Mouse (Mus musculus) intestine, embryonic 14.5 days (tissue): Measurements from ENCODE around the gene Chst1. TPM values are rescaled to one million over a fixed set of nuclear protein-coding genes. Genes with fewer than 3 reads are reported as not detected.

Experiments used
- ATAC-seq: fragments of 200-750 bp; cut with Nextera tagmentation; replicated peaks from 2 replicates; pipeline ENCODE4 v1.8.0; 2017; ENCODE audit warnings: low read depth, moderate number of reproducible peaks, moderate TSS enrichment, moderate library complexity; ENCODE audit not compliant: low FRiP score, low TSS enrichment
- DNase-seq: peaks from one replicate; pipeline ENCODE4 v3.0.0-alpha.2; 2018; ENCODE audit warnings: low spot score
- H3K27ac ChIP-seq: fragments of 300-500 bp; sonication (generic); 2 replicates; pipeline ENCODE4 v1.5.1; 2014; ENCODE audit warnings: low read depth, mild to moderate bottlenecking, control low read depth
- H3K27me3 ChIP-seq: fragments of 300-500 bp; sonication (generic); replicated peaks from 2 replicates; pipeline ENCODE4 v1.6.1; 2014; ENCODE audit warnings: low read length, control low read depth; ENCODE audit not compliant: control insufficient read depth, insufficient read depth
- H3K36me3 ChIP-seq: fragments of 300-500 bp; sonication (generic); 2 replicates; pipeline ENCODE4 v1.6.1; 2014; ENCODE audit warnings: low read length, control low read depth; ENCODE audit not compliant: control insufficient read depth, insufficient read depth
- H3K4me1 ChIP-seq: fragments of 300-500 bp; sonication (generic); replicated peaks from 2 replicates; pipeline ENCODE4 v1.6.1; 2014; ENCODE audit warnings: low read length, control low read depth, mixed read lengths; ENCODE audit not compliant: control insufficient read depth, insufficient read depth
- H3K4me2 ChIP-seq: fragments of 300-500 bp; sonication (generic); 2 replicates; pipeline ENCODE4 v1.6.1; 2014; ENCODE audit warnings: low read length
- H3K4me3 ChIP-seq: fragments of 300-500 bp; sonication (generic); 2 replicates; pipeline ENCODE4 v1.5.1; 2014; ENCODE audit warnings: low read depth, low read length, control low read depth, mixed read lengths
- H3K9ac ChIP-seq: fragments of 300-500 bp; sonication (generic); 2 replicates; pipeline ENCODE4 v1.6.1; 2014; ENCODE audit warnings: mild to moderate bottlenecking, low read length
- H3K9me3 ChIP-seq: fragments of 300-500 bp; sonication (generic); 2 replicates; pipeline ENCODE4 v1.6.1; 2016; ENCODE audit warnings: low read length, control low read depth; ENCODE audit not compliant: control insufficient read depth
- WGBS: fragments of 180-500 bp; shearing (Covaris S2); extraction: QIAGEN DNeasy Blood & Tissue Kit; methylation state at CpG from one replicate; pipeline ENCODE4 v1.1.7; 2014; 5-methylcytosine and 5-hydroxymethylcytosine counted together
- polyA plus RNA-seq: library from polyadenylated mRNA; unstranded; fragments of >200 nt; fragmentation: Nextera tagmentation; extraction: Ambion mirVana; gene quantifications from 2 replicates; pipeline ENCODE4 v1.2.1, GENCODE M21; 2014

Gene Chst1
- polyA plus RNA-seq, 1 experiment from 2014 or later, result 3.7 TPM

GRCm38 (mm10) chr2:92607153-92607552 lies 7.6 kb downstream of the Chst1 start:
- Histone ChIP-seq H3K4me1 (no peaks in the 10 kb centered on the region), H3K9me3 (no peaks in the 10 kb centered on the region), H3K4me3 (no peak overlapping the region), H3K4me2 (no peak overlapping the region), H3K9ac (no peak overlapping the region), H3K27me3 (peaks cover 9% of the 10 kb centered on the region), H3K36me3 (no peaks in the 10 kb centered on the region), H3K27ac (no peak overlapping the region)
- DNase-seq, result no peak
- 57% methylated on average over 6 of the region's 6 CpGs for WGBS
- ATAC-seq, result no peak

- no peak overlapping the region for H3K4me2 ChIP-seq
- no peaks in the 10 kb centered on the region for H3K36me3 ChIP-seq
- H3K9me3 ChIP-seq, result no peaks in the 10 kb centered on the region
- no peak overlapping the region for H3K4me3 ChIP-seq
- ATAC-seq (no peak), DNase-seq (no peak)
- no peak overlapping the region for H3K9ac ChIP-seq
- WGBS, result 72% methylated on average over 3 of the region's 3 CpGs
- H3K4me1 ChIP-seq, result no peaks in the 10 kb centered on the region
- peaks cover 4% of the 10 kb centered on the region for H3K27me3 ChIP-seq
- no peak overlapping the region for H3K27ac ChIP-seq
Observed at GRCm38 (mm10) chr2:92607592-92607991, 8.1 kb downstream of the Chst1 start.

GRCm38 (mm10) chr2:92608013-92608619 lies 8.6 kb downstream of the Chst1 start:
- Histone ChIP-seq H3K4me1 (no peaks in the 10 kb centered on the region), H3K4me3 (no peak overlapping the region), H3K9ac (no peak overlapping the region), H3K36me3 (no peaks in the 10 kb centered on the region), H3K27ac (no peak overlapping the region), H3K9me3 (no peaks in the 10 kb centered on the region), H3K4me2 (no peak overlapping the region), H3K27me3 (no peaks in the 10 kb centered on the region)
- DNase-seq (no peak), ATAC-seq (no peak)
- WGBS, result 69% methylated on average over 12 of the region's 12 CpGs

- peak; percentile 77 for DNase-seq
- H3K27me3 ChIP-seq, result no peaks in the 10 kb centered on the region
- WGBS, result 51% methylated on average over 4 of the region's 4 CpGs
- no peaks in the 10 kb centered on the region for H3K9me3 ChIP-seq
- no peak overlapping the region for H3K4me2 ChIP-seq
- H3K4me1 ChIP-seq, result no peaks in the 10 kb centered on the region
- no peak overlapping the region for H3K9ac ChIP-seq
- ATAC-seq, result no peak
- H3K4me3 ChIP-seq, result no peak overlapping the region
- no peaks in the 10 kb centered on the region for H3K36me3 ChIP-seq
- no peak overlapping the region for H3K27ac ChIP-seq
Observed at GRCm38 (mm10) chr2:92608810-92609581, 9.5 kb downstream of the Chst1 start.

DNA sequence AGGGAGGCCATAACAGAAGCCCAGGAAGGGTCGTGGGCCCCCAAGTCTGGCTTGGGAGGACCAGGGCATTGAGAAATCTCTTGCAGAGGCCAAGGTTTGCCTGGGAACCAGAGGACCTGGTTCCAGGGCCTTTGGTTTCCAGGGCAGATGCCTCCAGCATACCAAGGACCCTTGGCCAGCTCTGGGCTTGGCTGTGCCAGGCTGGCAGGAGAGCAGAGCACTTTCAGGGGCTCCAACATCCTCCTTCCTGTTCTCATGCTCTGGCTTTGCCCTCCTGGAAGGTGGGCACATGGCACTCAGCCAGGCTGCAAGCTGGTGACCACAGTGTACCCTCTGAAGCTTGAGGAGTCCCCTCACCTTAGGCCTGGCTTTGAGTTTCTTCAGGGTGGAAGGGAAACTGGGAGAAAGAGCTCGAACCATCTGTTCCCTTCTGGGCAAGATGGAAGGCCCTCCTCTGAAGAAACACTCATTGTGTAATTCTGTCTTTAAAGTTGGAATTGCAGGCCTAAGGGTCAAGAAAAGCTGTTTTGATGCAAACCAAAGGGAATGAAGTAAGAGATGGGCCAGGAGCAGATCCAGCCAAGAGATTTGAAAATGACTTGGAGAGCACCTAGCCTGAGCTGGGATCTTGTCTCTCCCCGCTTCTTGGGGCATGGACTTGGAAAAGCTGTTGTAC lies 10.3 kb downstream of the Chst1 start:
- Histone ChIP-seq H3K27me3 (no peaks in the 10 kb centered on the region), H3K4me3 (no peak overlapping the region), H3K4me2 (no peak overlapping the region), H3K36me3 (no peaks in the 10 kb centered on the region), H3K9ac (no peak overlapping the region), H3K9me3 (no peaks in the 10 kb centered on the region), H3K27ac (no peak overlapping the region), H3K4me1 (no peaks in the 10 kb centered on the region)
- WGBS, result 85% methylated on average over 3 of the region's 3 CpGs
- no peak for ATAC-seq
- DNase-seq, result no peak

DNA sequence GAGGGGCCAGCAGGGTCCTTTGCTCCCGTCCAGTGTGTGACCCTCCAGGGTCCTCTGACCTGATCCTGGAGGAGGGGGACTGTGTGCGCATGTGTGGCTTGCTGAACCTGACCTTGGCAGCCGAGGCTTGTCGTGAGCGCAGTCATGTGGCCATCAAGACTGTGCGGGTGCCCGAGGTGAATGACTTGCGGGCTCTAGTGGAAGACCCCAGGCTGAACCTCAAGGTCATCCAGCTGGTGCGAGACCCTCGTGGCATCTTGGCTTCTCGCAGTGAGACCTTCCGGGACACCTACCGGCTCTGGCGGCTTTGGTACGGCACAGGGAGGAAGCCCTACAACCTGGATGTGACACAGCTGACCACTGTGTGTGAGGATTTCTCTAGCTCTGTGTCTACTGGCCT lies 14.1 kb downstream of the Chst1 start:
- Histone ChIP-seq H3K4me2 (no peak overlapping the region), H3K4me3 (no peak overlapping the region), H3K27me3 (no peaks in the 10 kb centered on the region), H3K9ac (no peak overlapping the region), H3K27ac (no peak overlapping the region), H3K4me1 (no peaks in the 10 kb centered on the region), H3K9me3 (no peaks in the 10 kb centered on the region), H3K36me3 (no peaks in the 10 kb centered on the region)
- ATAC-seq (no peak), DNase-seq (no peak)
- WGBS, result 93% methylated on average over 15 of the region's 15 CpGs

DNA sequence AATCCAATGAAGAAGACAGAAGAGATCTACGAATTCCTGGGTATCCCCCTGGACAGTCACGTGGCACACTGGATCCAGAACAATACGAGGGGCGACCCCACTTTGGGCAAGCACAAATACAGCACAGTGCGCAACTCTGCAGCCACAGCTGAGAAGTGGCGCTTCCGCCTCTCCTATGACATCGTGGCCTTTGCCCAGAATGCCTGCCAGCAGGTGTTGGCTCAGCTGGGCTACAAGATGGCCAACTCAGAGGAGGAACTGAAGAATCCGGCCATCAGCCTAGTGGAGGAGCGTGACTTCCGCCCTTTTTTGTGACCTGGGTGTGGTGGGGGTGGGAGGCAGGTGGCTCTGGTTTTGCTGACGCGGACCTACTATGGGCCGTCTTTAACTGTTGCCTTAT lies 14.6 kb downstream of the Chst1 start:
- Histone ChIP-seq H3K4me2 (no peak overlapping the region), H3K9ac (no peak overlapping the region), H3K27ac (no peak overlapping the region), H3K4me3 (no peak overlapping the region), H3K4me1 (no peaks in the 10 kb centered on the region), H3K9me3 (no peaks in the 10 kb centered on the region), H3K27me3 (no peaks in the 10 kb centered on the region), H3K36me3 (no peaks in the 10 kb centered on the region)
- WGBS, result 91% methylated on average over 14 of the region's 14 CpGs
- DNase-seq (no peak), ATAC-seq (no peak)

- Histone ChIP-seq H3K9me3 (no peaks in the 10 kb centered on the region), H3K36me3 (no peaks in the 10 kb centered on the region), H3K4me1 (no peaks in the 10 kb centered on the region), H3K27me3 (no peaks in the 10 kb centered on the region), H3K4me2 (no peak overlapping the region), H3K4me3 (no peak overlapping the region), H3K9ac (no peak overlapping the region), H3K27ac (no peak overlapping the region)
- DNase-seq (no peak), ATAC-seq (no peak)
- WGBS, result 71% methylated on average over 16 of the region's 16 CpGs
Observed at GRCm38 (mm10) chr2:92617077-92617756, 17.7 kb downstream of the Chst1 start.
